Mouse (Mus musculus) olfactory bulb, adult 2 months (tissue): ENCODE data around the gene Fancd2os. TPM values are rescaled to one million over a fixed set of nuclear protein-coding genes. Genes with fewer than 3 reads are reported as not detected.

Experiments used
- H3K27ac ChIP-seq: fragments of 200-500 bp; 2 replicates; pipeline ENCODE4 v1.5.1; 2012; ENCODE audit warnings: low read depth, low read length; ENCODE audit not compliant: insufficient read depth
- H3K4me1 ChIP-seq: fragments of 200-500 bp; 2 replicates; pipeline ENCODE4 v1.6.1; 2012; ENCODE audit warnings: low read length; ENCODE audit not compliant: control insufficient read depth, insufficient read depth
- H3K4me3 ChIP-seq: fragments of 200-500 bp; 2 replicates; pipeline ENCODE4 v1.5.1; 2012; ENCODE audit warnings: mild to moderate bottlenecking, low read depth, low read length, moderate library complexity; ENCODE audit not compliant: insufficient read depth
- CTCF ChIP-seq: fragments of 200-500 bp; IDR thresholded peaks from 2 replicates; pipeline ENCODE4 v1.5.1; 2012; ENCODE audit warnings: low read depth, mild to moderate bottlenecking, low read length, moderate library complexity; ENCODE audit not compliant: insufficient read depth
- POLR2A ChIP-seq: fragments of 200-500 bp; IDR thresholded peaks from 2 replicates; pipeline ENCODE4 v1.6.1; 2012; ENCODE audit warnings: mild to moderate bottlenecking, low read depth, low read length, moderate library complexity; ENCODE audit not compliant: insufficient read depth
- WGBS: fragments of 180-500 bp; shearing (Covaris S2); methylation state at CpG from one replicate; pipeline ENCODE4 v1.1.7; 2018; 5-methylcytosine and 5-hydroxymethylcytosine counted together
- polyA plus RNA-seq: library from polyadenylated mRNA; stranded (reverse); fragments of >200 nt; gene quantifications from 2 replicates; pipeline ENCODE4 v1.2.4, GENCODE M21; 2012; ENCODE audit warnings: low replicate concordance; ENCODE audit not compliant: missing spikeins, insufficient read depth, insufficient read length

Gene Fancd2os
- polyA plus RNA-seq, 1 experiment = not detected

DNA sequence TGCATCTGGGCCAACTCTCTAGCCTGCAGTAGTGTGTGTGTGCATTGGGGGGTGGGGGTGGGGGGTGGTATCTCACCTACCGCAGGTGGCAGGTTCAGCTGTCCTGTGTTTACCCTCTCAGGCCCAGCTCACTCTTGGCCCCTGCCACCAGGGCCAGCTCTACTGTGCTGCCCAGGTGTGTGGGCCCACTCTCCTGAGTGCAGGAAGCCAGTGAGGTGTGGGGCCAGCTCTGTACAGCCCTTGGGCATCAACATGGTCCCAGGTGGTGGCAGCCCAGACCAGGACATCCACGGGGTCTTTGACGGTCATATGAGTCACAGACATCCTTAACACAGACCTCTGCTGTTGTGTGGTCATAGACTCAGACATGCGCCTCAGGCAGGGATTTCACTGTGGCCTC lies 32.3 kb upstream of the Fancd2os start:
- 0 out of 2 replicates have a peak, but pooled peaks cover under 1% of the 10 kb centered on the region for H3K4me1 ChIP-seq
- no peak for TF ChIP-seq CTCF
- TF ChIP-seq POLR2A = no peak
- no peak overlapping the region for H3K4me3 ChIP-seq
- no peak overlapping the region for H3K27ac ChIP-seq
- 90% methylated on average over 4 of the region's 4 CpGs for WGBS

- 0 out of 2 replicates have a peak, but pooled peaks cover 3% of the 10 kb centered on the region for H3K4me1 ChIP-seq
- 78% methylated on average over 5 of the region's 5 CpGs for WGBS
- no peak overlapping the region for H3K4me3 ChIP-seq
- H3K27ac ChIP-seq = no peak overlapping the region
- TF ChIP-seq POLR2A (no peak), CTCF (no peak)
Measured at GRCm38 (mm10) chr6:113630322-113630721, 29.8 kb upstream of the Fancd2os start.

GRCm38 (mm10) chr6:113624989-113625770 lies 24.7 kb upstream of the Fancd2os start:
- WGBS = 22% methylated on average over 5 of the region's 5 CpGs
- TF ChIP-seq CTCF (no peak), POLR2A (no peak)
- Histone ChIP-seq H3K4me1 (0 out of 2 replicates have a peak, but pooled peaks cover 3% of the 10 kb centered on the region), H3K4me3 (peak overlapping the region; percentile 66; the same call in 1 of the 2 replicates), H3K27ac (no peak overlapping the region)

- Histone ChIP-seq H3K4me3 (peak within 1 kb of the TSS; percentile 66), H3K4me1 (0 out of 2 replicates have a peak, but pooled peaks cover 3% of the 10 kb centered on the region), H3K27ac (peak within 1 kb of the TSS; percentile 34)
- WGBS = under 1% methylated on average over 76 of the region's 76 CpGs
- no peak for TF ChIP-seq CTCF
- peak; percentile 61; the same call in 1 of the 2 replicates for TF ChIP-seq POLR2A
Measured at GRCm38 (mm10) chr6:113623941-113624751, 23.6 kb upstream of the Fancd2os start, which contains the start of gene Vhl. Gene Vhl (plus strand): TSS chr6:113623959.

- WGBS = 54% methylated on average over 5 of the region's 5 CpGs
Measured at GRCm38 (mm10) chr6:113623386-113623785, 22.9 kb upstream of the Fancd2os start.

DNA sequence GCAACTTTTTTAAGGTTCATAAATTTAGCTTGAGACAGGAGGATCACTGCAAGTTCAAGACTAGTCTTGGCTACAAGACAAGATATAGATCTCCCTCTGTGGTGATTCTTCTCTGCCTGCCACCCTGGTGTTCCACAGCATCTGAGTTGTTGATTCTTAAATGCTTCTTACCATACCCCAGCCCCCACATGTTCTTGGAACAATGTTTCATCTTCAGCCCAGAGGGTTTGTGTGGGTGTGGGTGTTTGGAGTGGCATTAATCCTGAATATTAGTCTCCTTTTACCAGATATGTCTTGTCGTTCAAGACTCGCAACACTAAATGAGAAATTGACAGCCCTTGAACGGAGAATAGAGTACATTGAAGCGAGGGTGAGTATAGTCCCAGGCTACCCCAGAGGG lies 15.0 kb upstream of the Fancd2os start:
- TF ChIP-seq CTCF (no peak), POLR2A (no peak)
- Histone ChIP-seq H3K27ac (no peak overlapping the region), H3K4me3 (no peak overlapping the region), H3K4me1 (peaks cover 12% of the 10 kb centered on the region)
- WGBS = 77% methylated on average over 4 of the region's 4 CpGs

More at GRCm38 (mm10) chr6:113623386-113623785, 22.9 kb upstream of the Fancd2os start:
- Histone ChIP-seq H3K27ac (0 out of 2 replicates have a peak overlapping the region, but pooled peaks have one; percentile 34), H3K4me1 (0 out of 2 replicates have a peak, but pooled peaks cover 3% of the 10 kb centered on the region), H3K4me3 (peak overlapping the region; percentile 66)
- no peak for TF ChIP-seq POLR2A
- TF ChIP-seq CTCF = no peak

- 86% methylated on average over 8 of the region's 8 CpGs for WGBS
- no peak for TF ChIP-seq POLR2A
- no peak for TF ChIP-seq CTCF
- H3K27ac ChIP-seq = 0 out of 2 replicates have a peak overlapping the region, but pooled peaks have one; percentile 10
- H3K4me1 ChIP-seq = peaks cover 14% of the 10 kb centered on the region
- no peak overlapping the region for H3K4me3 ChIP-seq
Measured at GRCm38 (mm10) chr6:113614997-113615396, 14.5 kb upstream of the Fancd2os start.

GRCm38 (mm10) chr6:113614152-113614551 lies 13.6 kb upstream of the Fancd2os start:
- peaks cover 15% of the 10 kb centered on the region for H3K4me1 ChIP-seq
- H3K4me3 ChIP-seq = no peak overlapping the region
- WGBS = 75% methylated on average over 7 of the region's 7 CpGs
- H3K27ac ChIP-seq = peak overlapping the region; percentile 42; the same call in 1 of the 2 replicates
- no peak for TF ChIP-seq POLR2A
- TF ChIP-seq CTCF = no peak
